Mouse (Mus musculus) lung, adult 2 months (tissue): Measurements from ENCODE around the gene Kcp.

Source experiments
- CTCF ChIP-seq: fragments of 200-500 bp; IDR thresholded peaks from 2 replicates; pipeline ENCODE4 v1.5.1; 2011; ENCODE audit warnings: mild to moderate bottlenecking, low read length, control low read depth; ENCODE audit not compliant: insufficient read depth
- POLR2A ChIP-seq: fragments of 200-500 bp; IDR thresholded peaks from 2 replicates; pipeline ENCODE4 v1.6.1; 2011; ENCODE audit warnings: low read depth, mild to moderate bottlenecking, control low read depth, low read length, borderline replicate concordance; ENCODE audit errors: extremely low read depth

DNA sequence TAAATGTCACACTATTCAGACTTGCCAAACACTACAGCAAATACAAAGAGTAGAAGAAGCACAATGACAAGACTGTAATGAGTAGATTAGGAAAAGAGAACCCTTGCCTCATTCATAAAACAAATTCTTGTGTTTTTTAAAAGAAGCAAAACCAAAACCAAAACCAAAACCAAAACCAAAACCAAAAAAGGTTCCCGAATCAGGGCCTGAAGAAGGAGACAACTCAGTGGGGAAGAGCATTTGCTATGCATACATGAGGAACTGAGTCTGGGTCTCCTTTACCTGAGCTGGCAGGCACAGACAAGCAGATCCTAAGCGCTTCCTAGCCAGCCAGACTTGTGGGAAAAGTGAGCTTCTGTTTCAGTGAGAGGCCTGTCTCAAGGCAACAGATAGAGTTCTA lies 49.4 kb upstream of the Kcp start:
- TF ChIP-seq POLR2A (no peak), CTCF (no peak)
